Mouse (Mus musculus) CH12.LX (cell line): ENCODE results near the gene Myl12a. TPM values are rescaled to one million over a fixed set of nuclear protein-coding genes. Genes with fewer than 3 reads are reported as not detected.
A peak's percentile ranks its signal among the peaks of the same experiment; 100 is the strongest.
"Not testable (repeated sequence)": the region's sequence is repeated elsewhere in the genome, so short reads cannot be mapped to it uniquely, and the experiment has no call there.

Source experiments
- DNase-seq: peaks from one replicate; pipeline ENCODE4 v3.0.0-alpha.2; 2013; ENCODE audit errors: extremely low read depth
- H3K27ac ChIP-seq: 2 replicates; pipeline ENCODE4 v1.5.1; 2012; ENCODE audit warnings: low read depth, mild to moderate bottlenecking, control low read depth, moderate library complexity; ENCODE audit not compliant: insufficient read depth
- H3K27me3 ChIP-seq: replicated peaks from 2 replicates; pipeline ENCODE3; 2012; ENCODE audit warnings: inconsistent platforms
- H3K36me3 ChIP-seq, 2 experiments: replicated peaks in 1 of 2; 2 replicates each; pipeline versions ENCODE3 to v1.6.1; 2012; ENCODE audit warnings: inconsistent platforms in 1 of 2, low read length in 1 of 2, mild to moderate bottlenecking in 1 of 2, mixed read lengths in 1 of 2, moderate library complexity in 1 of 2; ENCODE audit not compliant: control insufficient read depth in 1 of 2, insufficient read depth in 1 of 2
- H3K4me1 ChIP-seq, 2 experiments: 2 replicates each; pipeline ENCODE4 v1.6.1; 2012; ENCODE audit warnings: inconsistent platforms in 1 of 2, moderate library complexity in 1 of 2; ENCODE audit not compliant: insufficient read depth in 2 of 2, control insufficient read depth in 1 of 2
- H3K4me2 ChIP-seq: 2 replicates; pipeline ENCODE4 v1.6.1; 2012; ENCODE audit warnings: low read depth, mild to moderate bottlenecking, control low read depth; ENCODE audit not compliant: poor library complexity, insufficient read depth, severe bottlenecking
- H3K4me3 ChIP-seq, 3 experiments: fragments of 150-350 bp in 1 of 3; sonication (generic) in 1 of 3; replicated peaks in 1 of 3; 2 replicates each; pipeline versions ENCODE3 to v1.5.1; 2011 to 2012; ENCODE audit warnings: low read depth in 2 of 3, low read length in 2 of 3, mild to moderate bottlenecking in 2 of 3, moderate library complexity in 2 of 3, control low read depth in 1 of 3, improper control_type of control experiment in 1 of 3, inconsistent platforms in 1 of 3, mixed read lengths in 1 of 3; ENCODE audit not compliant: poor library complexity in 1 of 3
- H3K79me2 ChIP-seq: replicated peaks from 2 replicates; pipeline ENCODE4 v1.6.1; 2012; ENCODE audit warnings: mild to moderate bottlenecking, moderate library complexity; ENCODE audit not compliant: control insufficient read depth, poor library complexity, insufficient read depth, severe bottlenecking; ENCODE audit errors: extremely low read depth
- H3K9ac ChIP-seq: 2 replicates; pipeline ENCODE4 v1.6.1; 2012; ENCODE audit warnings: low read depth, mild to moderate bottlenecking, control low read depth, moderate library complexity; ENCODE audit not compliant: insufficient read depth
- H3K9me3 ChIP-seq: replicated peaks from 2 replicates; pipeline ENCODE3; 2012; ENCODE audit warnings: low read length, inconsistent platforms, mixed read lengths
- BHLHE40 ChIP-seq: IDR thresholded peaks from 2 replicates; pipeline ENCODE4 v1.6.1; 2011; ENCODE audit warnings: mild to moderate bottlenecking, low read depth, low read length, improper control_type of control experiment
- CHD1 ChIP-seq: IDR thresholded peaks from 2 replicates; pipeline ENCODE4 v1.6.1; 2012; ENCODE audit warnings: low read depth, low read length, improper control_type of control experiment, inconsistent platforms
- CHD2 ChIP-seq: IDR thresholded peaks from 2 replicates; pipeline ENCODE4 v1.6.1; 2011; ENCODE audit warnings: low read length, improper control_type of control experiment
- CTCF ChIP-seq, 2 experiments: IDR thresholded peaks in 1 of 2; conservative IDR thresholded peaks in 1 of 2; 2 replicates each; pipeline ENCODE4 v1.5.1; 2011 to 2012; ENCODE audit warnings: low read depth in 2 of 2, low read length in 2 of 2, improper control_type of control experiment in 1 of 2, inconsistent platforms in 1 of 2, mild to moderate bottlenecking in 1 of 2, moderate library complexity in 1 of 2
- E2F4 ChIP-seq: IDR thresholded peaks from 2 replicates; pipeline ENCODE4 v1.6.1; 2011; ENCODE audit warnings: low read depth, low read length, improper control_type of control experiment; ENCODE audit not compliant: insufficient replicate concordance
- ELF1 ChIP-seq: IDR thresholded peaks from 2 replicates; pipeline ENCODE4 v1.6.1; 2014; ENCODE audit warnings: low read depth, mild to moderate bottlenecking, inconsistent platforms, low read length, improper control_type of control experiment
- EP300 ChIP-seq: IDR thresholded peaks from 2 replicates; pipeline ENCODE4 v1.6.1; 2011; ENCODE audit warnings: low read length, improper control_type of control experiment
- GABPA ChIP-seq: IDR thresholded peaks from 2 replicates; pipeline ENCODE4 v1.6.1; 2012; ENCODE audit warnings: low read depth, low read length, improper control_type of control experiment, inconsistent platforms; ENCODE audit not compliant: insufficient replicate concordance
- HCFC1 ChIP-seq: IDR thresholded peaks from 2 replicates; pipeline ENCODE4 v1.6.1; 2012; ENCODE audit warnings: low read depth, mild to moderate bottlenecking, inconsistent platforms, low read length, improper control_type of control experiment
- JUN ChIP-seq: IDR thresholded peaks from 2 replicates; pipeline ENCODE4 v1.6.1; 2011; ENCODE audit warnings: low read depth, mild to moderate bottlenecking, low read length, improper control_type of control experiment, moderate library complexity; ENCODE audit not compliant: insufficient read depth
- JUND ChIP-seq: conservative IDR thresholded peaks from 2 replicates; pipeline ENCODE4 v1.6.1; 2011; ENCODE audit warnings: low read depth, low read length, improper control_type of control experiment
- KAT2A ChIP-seq: IDR thresholded peaks from 2 replicates; pipeline ENCODE4 v1.6.1; 2012; ENCODE audit warnings: low read length, improper control_type of control experiment, inconsistent platforms; ENCODE audit not compliant: insufficient replicate concordance
- MAFK ChIP-seq: IDR thresholded peaks from 2 replicates; pipeline ENCODE4 v1.6.1; 2011; ENCODE audit warnings: low read length, improper control_type of control experiment; ENCODE audit not compliant: insufficient replicate concordance
- MAZ ChIP-seq: IDR thresholded peaks from 2 replicates; pipeline ENCODE4 v1.6.1; 2012; ENCODE audit warnings: low read depth, mild to moderate bottlenecking, inconsistent platforms, low read length, improper control_type of control experiment, moderate library complexity
- NELFE ChIP-seq: IDR thresholded peaks from 2 replicates; pipeline ENCODE4 v1.6.1; 2011; ENCODE audit warnings: low read depth, low read length, improper control_type of control experiment
- NRF1 ChIP-seq: IDR thresholded peaks from 2 replicates; pipeline ENCODE4 v1.6.1; 2014; ENCODE audit warnings: low read depth, mild to moderate bottlenecking, inconsistent platforms, low read length, improper control_type of control experiment, moderate library complexity
- POLR2A ChIP-seq: IDR thresholded peaks from 2 replicates; pipeline ENCODE4 v1.6.1; 2011; ENCODE audit warnings: low read depth, mild to moderate bottlenecking, improper control_type of control experiment, low read length
- POLR2AphosphoS2 ChIP-seq: IDR thresholded peaks from 2 replicates; pipeline ENCODE4 v1.6.1; 2011; ENCODE audit warnings: low read depth, low read length, improper control_type of control experiment
- RAD21 ChIP-seq: IDR thresholded peaks from 2 replicates; pipeline ENCODE4 v1.6.1; 2011; ENCODE audit warnings: low read depth, mild to moderate bottlenecking, low read length, improper control_type of control experiment, moderate library complexity
- RCOR1 ChIP-seq: conservative IDR thresholded peaks from 2 replicates; pipeline ENCODE4 v1.6.1; 2012; ENCODE audit warnings: low read depth, mild to moderate bottlenecking, inconsistent platforms, low read length, improper control_type of control experiment
- SMC3 ChIP-seq: IDR thresholded peaks from 2 replicates; pipeline ENCODE4 v1.6.1; 2011; ENCODE audit warnings: low read depth, low read length, improper control_type of control experiment
- TCF12 ChIP-seq: IDR thresholded peaks from 2 replicates; pipeline ENCODE4 v1.6.1; 2014; ENCODE audit warnings: low read depth, mild to moderate bottlenecking, inconsistent platforms, low read length, improper control_type of control experiment
- UBTF ChIP-seq: IDR thresholded peaks from 2 replicates; pipeline ENCODE4 v1.6.1; 2012; ENCODE audit warnings: low read depth, mild to moderate bottlenecking, inconsistent platforms, low read length, improper control_type of control experiment, moderate library complexity
- ZC3H11A ChIP-seq: IDR thresholded peaks from 2 replicates; pipeline ENCODE4 v1.6.1; 2012; ENCODE audit warnings: low read depth, mild to moderate bottlenecking, inconsistent platforms, low read length, improper control_type of control experiment
- ZKSCAN1 ChIP-seq: IDR thresholded peaks from 2 replicates; pipeline ENCODE4 v1.6.1; 2012; ENCODE audit warnings: low read depth, inconsistent platforms, low read length, improper control_type of control experiment, borderline replicate concordance
- ZMIZ1 ChIP-seq: IDR thresholded peaks from 2 replicates; pipeline ENCODE4 v1.6.1; 2012; ENCODE audit warnings: low read depth, mild to moderate bottlenecking, inconsistent platforms, low read length, improper control_type of control experiment
- dilution Hi-C: fragments of 300-500 bp; cut with MboI; formaldehyde crosslinking; loops from 2 replicates; pipeline ENCODE4 v1.14.3; 2020; ENCODE audit warnings: low sequenced_read_pairs; ENCODE audit not compliant: extremely low pct_unique_long_range_greater_than_20kb, extremely low pct_ligation_motif_present
- in situ Hi-C: fragments of 300-500 bp; cut with MboI; formaldehyde crosslinking; loops from 3 replicates; pipeline ENCODE4 v1.14.3; 2019; ENCODE audit warnings: low sequenced_read_pairs, low pct_ligation_motif_present, low pct_unique_long_range_greater_than_20kb, mixed read lengths
- polyA plus RNA-seq: library from polyadenylated mRNA; unstranded; fragments of >175 nt; gene quantifications from 2 replicates; pipeline ENCODE4 v1.2.1, GENCODE M21; 2012; ENCODE audit warnings: low read depth; ENCODE audit not compliant: insufficient read length
- total RNA-seq, 2 experiments: library from RNA; depleted of rRNA; stranded (reverse); fragments of 300-350 nt in 1 of 2; fragments of >200 nt in 1 of 2; gene quantifications; 2 replicates each; pipeline ENCODE4 v1.2.3; 2012 to 2014

Myl12a gene
- total and polyA plus RNA-seq, 3 experiments: 163 to 285 (median 246) TPM

GRCm38 (mm10) chr17:70965281-70965680 is 37.4 kb downstream of the Myl12a start:
- TF ChIP-seq MAZ (no peak), POLR2A (no peak), NRF1 (no peak), KAT2A (no peak), NELFE (no peak), RAD21 (no peak), JUND (no peak)
- dilution Hi-C loops: no loop called here

GRCm38 (mm10) chr17:70963546-70963945 is 39.1 kb downstream of the Myl12a start:
- H3K27me3 ChIP-seq, H3K4me2 ChIP-seq, H3K9me3 ChIP-seq, H3K36me3 ChIP-seq, H3K79me2 ChIP-seq, H3K27ac ChIP-seq, dilution Hi-C loops, H3K4me3 ChIP-seq, H3K9ac ChIP-seq: not testable (repeated sequence)
- DNase-seq: peak; percentile 61
- in situ Hi-C loops: loop anchor here (10.0 kb wide), 1 partner anchor 219 kb away; no protein-coding TSS in a partner anchor
- H3K4me1 ChIP-seq: peaks cover 9 to 23% of the 10 kb centered on the region in 2 experiments

More at GRCm38 (mm10) chr17:70965281-70965680, 37.4 kb downstream of the Myl12a start:
- no peaks in the 10 kb centered on the region for H3K27me3 ChIP-seq
- H3K4me3 ChIP-seq: no peak overlapping the region
- in situ Hi-C loops: loop anchor here (10.0 kb wide), 1 partner anchor 220 kb away; no protein-coding TSS in a partner anchor
- H3K9ac ChIP-seq: no peak overlapping the region
- no peak for DNase-seq
- no peaks in the 10 kb centered on the region for H3K79me2 ChIP-seq
- H3K27ac ChIP-seq: no peak overlapping the region
- no peaks in the 10 kb centered on the region for H3K9me3 ChIP-seq
- H3K36me3 ChIP-seq: no peaks in the 10 kb centered on the region
- no peak overlapping the region for H3K4me2 ChIP-seq
- peaks cover 8 to 36% of the 10 kb centered on the region in 2 experiments for H3K4me1 ChIP-seq

GRCm38 (mm10) chr17:70951266-70951665 is 51.4 kb downstream of the Myl12a start:
- Histone ChIP-seq H3K9ac (no peak overlapping the region), H3K27ac (no peak overlapping the region), H3K4me3 (no peak overlapping the region)
- TF ChIP-seq ELF1: no peak
- no peak for TF ChIP-seq UBTF
- TF ChIP-seq CHD1: no peak
- TF ChIP-seq JUN: no peak
- TF ChIP-seq MAZ: no peak
- no peak for TF ChIP-seq MAFK
- no peak for TF ChIP-seq POLR2AphosphoS2
- no peak for TF ChIP-seq ZMIZ1
- no peak for TF ChIP-seq JUND
- no peak for TF ChIP-seq CHD2
- TF ChIP-seq GABPA: no peak
- TF ChIP-seq E2F4: no peak
- TF ChIP-seq ZKSCAN1: no peak
- TF ChIP-seq RCOR1: no peak
- peak in 1 of 2 experiments; percentile 29; a peak in 1 of 4 replicates for TF ChIP-seq CTCF (conservative IDR thresholded peaks at IDR 0.05 in 1 of 2, IDR thresholded peaks at IDR 0.05 in 1 of 2; ENCODE audit: low read depth in 2 of 2, low read length in 2 of 2)
- peak; percentile 63 for TF ChIP-seq NRF1
- TF ChIP-seq EP300: no peak
- no peak for TF ChIP-seq BHLHE40
- peak; percentile 28; the same call in 1 of the 2 replicates for TF ChIP-seq SMC3
- TF ChIP-seq NELFE: no peak
- no peak for TF ChIP-seq HCFC1
- TF ChIP-seq TCF12: no peak
- TF ChIP-seq ZC3H11A: no peak
- TF ChIP-seq, all 38 proteins: peak for 3
- no peaks in the 10 kb centered on the region for H3K27me3 ChIP-seq
- DNase-seq: no peak
- H3K36me3 ChIP-seq: no peaks in the 10 kb centered on the region
- dilution Hi-C loops (no loop called here), in situ Hi-C loops (no loop called here)
- H3K9me3 ChIP-seq: no peaks in the 10 kb centered on the region
- no peaks in the 10 kb centered on the region for H3K79me2 ChIP-seq
- H3K4me1 ChIP-seq: no peaks in the 10 kb centered on the region
- H3K4me2 ChIP-seq: no peak overlapping the region
